Mouse (Mus musculus) megakaryocyte, adult 5-6 weeks (primary cell): ENCODE results near the gene Rhod. TPM values are rescaled to one million over a fixed set of nuclear protein-coding genes. Genes with fewer than 3 reads are reported as not detected.
"Not testable (repeated sequence)": the region's sequence is repeated elsewhere in the genome, so short reads cannot be mapped to it uniquely, and the experiment has no call there.

Experiments
- ATAC-seq: 2 replicates; pipeline ENCODE4 v1.8.0; 2016; ENCODE audit warnings: mild to moderate bottlenecking, inconsistent platforms; ENCODE audit not compliant: poor library complexity, severe bottlenecking
- total RNA-seq, 2 experiments: library from RNA; stranded (forward) in 1 of 2; stranded (reverse) in 1 of 2; fragments of 153-499, 151-499 nt in 1 of 2; fragments of 221-1000, 200-1000 nt in 1 of 2; gene quantifications; 2 replicates each; pipeline versions ENCODE4 v1.2.3 to v1.2.4; 2015 to 2017

Rhod gene
- total RNA-seq, 2 experiments from 2014 or later: not detected

GRCm38 (mm10) chr19:4417183-4417582 is 22.0 kb downstream of the Rhod start:
- peak; percentile 88 for ATAC-seq

DNA sequence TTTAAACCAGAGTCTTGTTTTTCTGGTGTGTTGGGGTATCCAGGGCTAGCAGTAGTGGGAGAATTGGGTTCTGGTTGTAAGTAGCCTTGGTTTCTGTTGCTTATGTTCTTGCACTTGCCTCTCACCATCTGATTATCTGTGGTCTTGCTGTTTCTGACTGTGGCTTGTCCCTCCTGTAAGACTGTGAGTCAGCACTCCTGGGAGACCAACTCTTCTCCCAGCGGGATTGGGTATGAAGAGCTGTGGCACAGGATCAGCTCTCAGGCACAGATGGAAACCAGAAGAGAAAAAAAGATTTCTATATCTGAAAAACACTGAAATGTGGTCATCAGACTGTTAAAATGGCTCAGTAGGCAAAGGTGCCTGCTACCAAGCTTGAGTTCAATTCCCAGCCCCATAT is 24.6 kb downstream of the Rhod start:
- ATAC-seq: no peak

- peak; percentile 99 for ATAC-seq
Measured at GRCm38 (mm10) chr19:4409062-4409461, 30.2 kb downstream of the Rhod start.

- no peak for ATAC-seq
Measured at GRCm38 (mm10) chr19:4404840-4405239, 34.4 kb downstream of the Rhod start.

- ATAC-seq: no peak
Measured at GRCm38 (mm10) chr19:4398959-4399358, 40.3 kb downstream of the Rhod start.

DNA sequence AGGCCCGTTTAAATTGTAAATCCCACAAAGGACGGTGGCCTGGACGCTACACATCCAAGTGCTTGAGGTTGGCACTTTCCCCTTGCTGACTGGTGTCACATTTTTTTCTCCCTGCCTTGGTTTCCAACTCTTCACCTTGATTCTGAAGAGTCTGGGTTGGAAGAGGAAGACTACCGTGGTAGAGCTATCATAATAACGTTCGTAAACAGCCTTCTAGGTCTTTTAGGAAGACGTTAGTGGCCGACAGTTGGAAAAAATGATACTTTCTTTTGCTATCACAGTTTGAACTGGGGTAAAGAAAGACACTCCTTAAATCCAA is 40.6 kb downstream of the Rhod start:
- ATAC-seq: no peak

DNA sequence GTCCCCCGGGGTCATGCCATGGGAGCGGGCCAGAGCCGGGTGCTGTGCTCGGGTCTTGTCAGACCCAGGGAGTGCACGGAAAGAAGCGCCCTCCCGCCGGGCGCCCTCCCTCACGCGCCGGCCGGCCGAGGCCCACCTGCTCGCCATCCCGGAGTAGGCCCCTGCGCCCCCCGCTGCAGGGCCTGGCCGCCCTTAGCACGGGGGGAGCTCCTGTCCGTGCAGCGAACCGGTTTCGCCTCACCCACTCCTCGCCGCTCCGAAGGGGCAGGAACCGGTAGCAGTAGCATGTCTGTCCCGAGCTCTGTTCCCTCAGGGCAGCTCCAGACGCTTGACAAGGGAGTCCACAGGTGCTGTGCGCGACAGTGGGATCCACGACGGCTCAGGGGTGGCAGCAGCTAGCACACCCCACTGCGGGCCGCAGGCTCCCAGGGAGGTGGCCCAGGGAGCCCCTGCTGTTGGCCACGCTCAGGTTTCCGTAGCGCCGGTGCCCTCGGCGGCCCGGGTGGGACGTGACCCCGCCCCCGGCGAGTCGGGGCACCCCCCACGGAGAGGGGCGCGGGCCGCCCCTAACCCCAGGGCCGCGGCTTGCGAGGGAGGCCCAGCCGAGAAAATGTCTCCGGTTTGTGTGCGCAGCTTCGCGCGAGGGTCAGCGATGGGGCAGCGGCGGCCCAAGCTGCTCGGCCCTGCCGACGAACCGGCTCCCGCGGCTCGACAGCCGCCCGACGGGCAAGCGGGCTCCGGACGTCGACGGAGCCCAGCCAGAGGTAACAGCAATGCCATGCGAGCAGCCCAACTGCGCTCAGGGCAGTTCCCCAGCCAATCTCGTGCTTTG is 41.2 kb downstream of the Rhod start, which contains the start of gene Kdm2a:
TSS of gene Kdm2a (minus strand) at position 488 of the 832 bp plus-strand sequence.
- peak; percentile 8; the same call in 1 of the 2 replicates for ATAC-seq

DNA sequence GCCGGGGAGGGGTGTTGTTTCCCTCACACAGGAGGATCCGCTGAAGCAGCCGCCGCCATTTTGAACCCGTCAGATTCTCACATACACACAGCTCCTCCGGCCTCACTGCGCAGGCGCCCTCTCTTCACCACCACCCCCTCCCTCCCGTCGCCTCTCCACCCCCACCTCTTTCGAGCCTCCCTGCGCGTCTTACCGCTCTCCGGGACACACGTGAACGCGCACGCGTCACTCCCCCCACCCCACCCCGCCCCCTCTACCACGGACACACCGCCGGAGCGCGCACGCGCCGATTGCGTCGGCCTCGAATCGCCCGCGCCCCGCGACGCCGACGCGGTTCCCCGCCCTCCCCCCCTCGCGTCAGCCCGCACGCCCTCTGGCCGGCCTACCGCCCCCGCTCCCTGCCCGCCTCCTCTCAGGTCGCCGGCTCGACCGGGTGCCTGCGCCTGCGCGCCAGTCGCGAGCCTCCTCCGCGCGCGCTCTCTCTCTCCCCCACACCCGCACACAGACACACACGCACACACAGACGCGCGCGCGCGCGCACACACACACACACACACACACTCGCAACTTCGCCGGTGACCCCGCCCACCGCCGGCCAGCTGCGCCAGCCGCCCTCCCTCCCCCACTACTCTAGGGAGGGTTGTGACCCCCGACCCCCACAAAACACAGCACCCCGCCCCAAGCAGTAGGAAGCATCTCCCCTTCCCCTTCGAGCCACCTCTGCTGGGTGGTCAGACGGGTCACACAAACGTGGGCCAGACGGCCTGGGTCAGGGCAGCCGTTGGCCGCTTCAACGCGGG is 42.0 kb downstream of the Rhod start:
- ATAC-seq: peak; percentile 91

GRCm38 (mm10) chr19:4396081-4396997 is 42.9 kb downstream of the Rhod start:
- 0 out of 2 replicates have a peak, but pooled peaks have one; percentile 12 for ATAC-seq

GRCm38 (mm10) chr19:4387276-4387675 is 52.0 kb downstream of the Rhod start:
- ATAC-seq: no peak

- no peak for ATAC-seq
Measured at GRCm38 (mm10) chr19:4385026-4385425, 54.2 kb downstream of the Rhod start.

- no peak for ATAC-seq
Measured at GRCm38 (mm10) chr19:4384322-4384721, 54.9 kb downstream of the Rhod start.

DNA sequence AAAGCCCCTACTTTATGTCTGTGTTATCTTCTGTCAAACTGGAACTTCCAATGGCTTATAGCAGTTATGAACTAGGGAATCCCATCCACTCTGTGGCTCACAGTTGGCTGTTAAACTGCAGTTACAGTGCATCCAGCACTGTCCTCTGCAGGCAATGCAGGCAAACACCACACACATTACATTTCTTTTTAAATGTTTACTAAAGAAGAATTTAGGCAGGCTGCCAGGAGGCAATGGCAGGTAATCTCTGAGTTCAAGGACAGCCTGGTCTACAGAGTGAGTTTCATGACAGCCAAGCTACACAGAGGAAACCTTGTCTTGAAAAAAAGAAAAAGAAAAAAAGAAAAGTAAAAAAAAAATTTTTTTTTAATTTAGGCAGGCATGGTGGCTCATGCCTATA is 55.9 kb downstream of the Rhod start:
- ATAC-seq: no peak

GRCm38 (mm10) chr19:4382303-4382702 is 56.9 kb downstream of the Rhod start:
- ATAC-seq: not testable (repeated sequence)

Other genes with a start within 250 kb of the Rhod start
- gene Tbc1d10c, start 248.1 kb downstream of the Rhod start, total RNA-seq (2015): 52.8 and 59.9 TPM in 2 replicates
- 21.5 and 33.5 TPM in 2 replicates for gene Tbc1d10c, start 248.1 kb downstream of the Rhod start, total RNA-seq (2017)
- 496 and 536 TPM in 2 replicates for gene Ppp1ca, start 247.4 kb downstream of the Rhod start, total RNA-seq (2015)
- 639 and 705 TPM in 2 replicates for gene Ppp1ca, start 247.4 kb downstream of the Rhod start, total RNA-seq (2017)
- gene Rad9a, start 237.8 kb downstream of the Rhod start, total RNA-seq (2015): 32.8 and 36.7 TPM in 2 replicates
- gene Rad9a, start 237.8 kb downstream of the Rhod start, total RNA-seq (2017): 21.4 and 22.8 TPM in 2 replicates
- 1.4 and 2.9 TPM in 2 replicates for gene Clcf1, start 225.2 kb downstream of the Rhod start, total RNA-seq (2015)
- gene Clcf1, start 225.2 kb downstream of the Rhod start, total RNA-seq (2017): 0.40 and 2.2 TPM in 2 replicates
- not detected in 2 replicates for gene AC109138.7, start 225.1 kb downstream of the Rhod start, total RNA-seq (2015)
- gene AC109138.7, start 225.1 kb downstream of the Rhod start, total RNA-seq (2017): not detected in 2 replicates
- 98.9 and 105 TPM in 2 replicates for gene Pold4, start 207.5 kb downstream of the Rhod start, total RNA-seq (2015)
- 102 and 122 TPM in 2 replicates for gene Pold4, start 207.5 kb downstream of the Rhod start, total RNA-seq (2017)
- gene Ssh3, start 170.3 kb downstream of the Rhod start, total RNA-seq (2015): 15.9 and 16.5 TPM in 2 replicates
- gene Ssh3, start 170.3 kb downstream of the Rhod start, total RNA-seq (2017): 17.2 and 19.8 TPM in 2 replicates
- gene Ankrd13d, start 156.3 kb downstream of the Rhod start, total RNA-seq (2015): 6.5 and 7.2 TPM in 2 replicates
- gene Ankrd13d, start 156.3 kb downstream of the Rhod start, total RNA-seq (2017): 8.7 and 10.5 TPM in 2 replicates
- 278 TPM in 2 replicates for gene Grk2, start 133.2 kb downstream of the Rhod start, total RNA-seq (2015)
- gene Grk2, start 133.2 kb downstream of the Rhod start, total RNA-seq (2017): 231 and 296 TPM in 2 replicates
- 60.4 and 63.0 TPM in 2 replicates for gene Kdm2a, start 41.1 kb downstream of the Rhod start, total RNA-seq (2015)
- 54.7 and 72.5 TPM in 2 replicates for gene Kdm2a, start 41.1 kb downstream of the Rhod start, total RNA-seq (2017)
- not detected in 2 replicates for gene Syt12, start 38.0 kb upstream of the Rhod start, total RNA-seq (2015)
- gene Syt12, start 38.0 kb upstream of the Rhod start, total RNA-seq (2017): not detected in 2 replicates
- gene 2010003K11Rik, start 59.2 kb upstream of the Rhod start, total RNA-seq (2015): not detected in 2 replicates
- not detected in 2 replicates for gene 2010003K11Rik, start 59.2 kb upstream of the Rhod start, total RNA-seq (2017)
- 0.22 and 0.64 TPM in 2 replicates for gene Pcx, start 71.0 kb upstream of the Rhod start, total RNA-seq (2015)
- 0.62 and 0.69 TPM in 2 replicates for gene Pcx, start 71.0 kb upstream of the Rhod start, total RNA-seq (2017)
- gene Lrfn4, start 176.2 kb upstream of the Rhod start, total RNA-seq (2015): 0.09 and 0.30 TPM in 2 replicates
- 0.29 and 0.65 TPM in 2 replicates for gene Lrfn4, start 176.2 kb upstream of the Rhod start, total RNA-seq (2017)
- 18.4 and 23.4 TPM in 2 replicates for gene Rce1, start 186.2 kb upstream of the Rhod start, total RNA-seq (2015)
- 12.4 and 20.0 TPM in 2 replicates for gene Rce1, start 186.2 kb upstream of the Rhod start, total RNA-seq (2017)